Mouse (Mus musculus): Measurements from ENCODE around the gene Apoc1.

- TF ChIP-seq CTCF (IDR thresholded peaks at IDR 0.05; ENCODE audit: low read depth, low read length) (peak; percentile 50), POLR2A (IDR thresholded peaks at IDR 0.05; ENCODE audit: extremely low read depth, insufficient read depth, low read length) (no peak)
These were observed 47.8 kb upstream of the Apoc1 start for GRCm38 (mm10) chr7:19740269-19740668.
